Mouse (Mus musculus) intestine, embryonic 16.5 days (tissue): ENCODE data around the gene Sfxn4. TPM values are rescaled to one million over a fixed set of nuclear protein-coding genes. Genes with fewer than 3 reads are reported as not detected.

Source experiments
- ATAC-seq: fragments of 200-750 bp; cut with Nextera tagmentation; 2 replicates; pipeline ENCODE4 v1.8.0; 2017; ENCODE audit warnings: moderate TSS enrichment, moderate library complexity
- H3K27ac ChIP-seq: fragments of 300-500 bp; sonication (generic); 2 replicates; pipeline ENCODE4 v1.5.1; 2014; ENCODE audit warnings: mild to moderate bottlenecking, low read length
- H3K27me3 ChIP-seq: fragments of 300-500 bp; sonication (generic); replicated peaks from 2 replicates; pipeline ENCODE4 v1.6.1; 2014; ENCODE audit warnings: low read length, control low read depth, mixed read lengths; ENCODE audit not compliant: control insufficient read depth, insufficient read depth
- H3K36me3 ChIP-seq: fragments of 300-500 bp; sonication (generic); 2 replicates; pipeline ENCODE4 v1.6.1; 2014; ENCODE audit warnings: low read length, control low read depth; ENCODE audit not compliant: control insufficient read depth, insufficient read depth
- H3K4me1 ChIP-seq: fragments of 300-500 bp; sonication (generic); 2 replicates; pipeline ENCODE4 v1.6.1; 2014; ENCODE audit warnings: low read length, control low read depth, mixed read lengths; ENCODE audit not compliant: control insufficient read depth, insufficient read depth
- H3K4me2 ChIP-seq: fragments of 300-500 bp; sonication (generic); 2 replicates; pipeline ENCODE4 v1.6.1; 2014; ENCODE audit warnings: low read depth, low read length, control low read depth
- H3K4me3 ChIP-seq: fragments of 300-500 bp; sonication (generic); 2 replicates; pipeline ENCODE4 v1.5.1; 2014; ENCODE audit warnings: mild to moderate bottlenecking, low read length
- H3K9ac ChIP-seq: fragments of 300-500 bp; sonication (generic); 2 replicates; pipeline ENCODE4 v1.6.1; 2014; ENCODE audit warnings: low read depth, low read length
- H3K9me3 ChIP-seq: fragments of 300-500 bp; sonication (generic); 2 replicates; pipeline ENCODE4 v1.6.1; 2016; ENCODE audit warnings: low read length, control low read depth; ENCODE audit not compliant: control insufficient read depth
- WGBS: fragments of 180-500 bp; shearing (Covaris S2); extraction: QIAGEN DNeasy Blood & Tissue Kit; methylation state at CpG from one replicate; pipeline ENCODE4 v1.1.7; 2014; 5-methylcytosine and 5-hydroxymethylcytosine counted together
- polyA plus RNA-seq: library from polyadenylated mRNA; unstranded; fragments of >200 nt; fragmentation: Nextera tagmentation; extraction: Ambion mirVana; gene quantifications from 2 replicates; pipeline ENCODE4 v1.2.1, GENCODE M21; 2015

Gene Sfxn4
- polyA plus RNA-seq, 1 experiment from 2014 or later: 4.2 TPM

DNA sequence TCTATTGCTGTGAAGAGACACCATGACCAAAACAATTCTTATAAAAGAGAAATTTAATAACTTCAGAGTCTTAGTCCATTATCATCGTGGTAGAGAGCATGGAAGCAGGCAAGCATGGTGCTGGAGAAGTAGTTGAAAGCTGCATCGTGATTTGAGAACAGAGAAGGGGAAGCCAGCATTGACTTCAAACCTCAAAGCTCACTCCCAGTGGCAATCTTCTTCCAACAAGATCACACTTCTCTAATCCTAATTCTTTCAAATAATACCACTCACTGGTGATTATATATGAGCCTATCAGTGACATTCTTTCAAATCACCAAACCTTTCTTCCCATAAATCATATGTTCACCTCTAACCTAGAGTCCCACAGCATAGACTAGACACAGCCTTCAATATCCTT, 56.4 kb downstream of the Sfxn4 start:
- Histone ChIP-seq H3K27ac (no peak overlapping the region), H3K9ac (no peak overlapping the region), H3K36me3 (no peaks in the 10 kb centered on the region), H3K4me2 (no peak overlapping the region), H3K4me1 (no peaks in the 10 kb centered on the region), H3K27me3 (no peaks in the 10 kb centered on the region), H3K4me3 (no peak overlapping the region), H3K9me3 (no peaks in the 10 kb centered on the region)
- ATAC-seq: no peak
- WGBS: 83% methylated on average over 2 of the region's 2 CpGs

DNA sequence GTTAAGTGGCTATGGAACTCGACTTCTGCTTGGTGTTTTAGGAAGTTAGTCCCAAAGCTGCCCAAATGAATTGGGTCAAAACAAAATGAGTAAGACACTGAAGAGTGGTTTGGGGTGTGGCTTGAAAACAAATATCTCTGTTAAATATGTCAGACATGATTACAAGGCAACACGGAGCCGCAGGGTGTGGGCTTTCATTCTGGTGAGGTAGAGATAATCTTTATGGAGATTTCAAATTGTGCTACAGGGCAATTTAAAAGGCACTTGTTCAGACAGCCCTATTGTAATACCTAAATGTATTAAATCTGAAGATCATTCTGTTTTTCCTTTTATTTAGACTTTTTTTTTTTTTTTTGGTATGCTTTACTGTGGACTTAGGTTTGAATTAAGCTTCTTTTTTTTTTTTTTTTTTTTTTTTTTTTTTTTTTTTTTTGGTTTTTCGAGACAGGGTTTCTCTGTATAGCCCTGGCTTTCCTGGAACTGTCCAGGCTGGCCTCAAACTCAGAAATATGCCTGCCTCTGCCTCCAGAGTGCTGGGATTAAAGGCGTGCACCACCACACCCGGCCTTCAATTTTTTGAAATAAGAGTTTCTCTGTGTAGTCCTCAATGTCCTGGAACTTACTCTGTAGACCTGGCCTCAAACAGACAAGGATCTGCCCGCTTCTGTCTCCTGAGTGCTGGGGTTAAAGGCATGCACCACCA, 61.3 kb downstream of the Sfxn4 start:
- no peak overlapping the region for H3K9ac ChIP-seq
- no peaks in the 10 kb centered on the region for H3K36me3 ChIP-seq
- no peaks in the 10 kb centered on the region for H3K4me1 ChIP-seq
- no peaks in the 10 kb centered on the region for H3K9me3 ChIP-seq
- H3K4me3 ChIP-seq: no peak overlapping the region
- no peaks in the 10 kb centered on the region for H3K27me3 ChIP-seq
- 72% methylated on average over 7 of the region's 7 CpGs for WGBS
- no peak overlapping the region for H3K4me2 ChIP-seq
- no peak overlapping the region for H3K27ac ChIP-seq
- ATAC-seq: no peak

DNA sequence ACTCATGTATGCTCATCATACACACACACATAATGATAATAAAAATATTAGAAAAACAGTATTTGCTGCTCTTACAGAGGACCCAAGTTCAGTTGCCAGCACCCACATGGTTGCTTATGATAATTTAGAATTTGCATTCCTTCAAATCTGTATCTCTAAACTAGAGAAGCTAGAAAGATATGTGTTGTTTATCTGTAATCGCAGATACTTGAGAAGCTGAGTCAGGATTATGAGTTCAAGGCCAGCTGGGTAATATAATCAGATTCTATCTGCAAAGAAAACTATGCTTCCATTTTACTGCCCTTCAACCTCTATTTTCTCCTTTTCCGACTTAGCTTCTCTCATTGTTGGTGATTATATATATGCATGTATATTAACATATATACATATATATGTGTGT, 63.9 kb downstream of the Sfxn4 start:
- no peak for ATAC-seq
- H3K36me3 ChIP-seq: no peaks in the 10 kb centered on the region
- H3K4me1 ChIP-seq: no peaks in the 10 kb centered on the region
- no peak overlapping the region for H3K4me3 ChIP-seq
- 89% methylated on average over 2 of the region's 2 CpGs for WGBS
- H3K4me2 ChIP-seq: no peak overlapping the region
- no peaks in the 10 kb centered on the region for H3K27me3 ChIP-seq
- H3K27ac ChIP-seq: no peak overlapping the region
- H3K9ac ChIP-seq: no peak overlapping the region
- no peaks in the 10 kb centered on the region for H3K9me3 ChIP-seq

DNA sequence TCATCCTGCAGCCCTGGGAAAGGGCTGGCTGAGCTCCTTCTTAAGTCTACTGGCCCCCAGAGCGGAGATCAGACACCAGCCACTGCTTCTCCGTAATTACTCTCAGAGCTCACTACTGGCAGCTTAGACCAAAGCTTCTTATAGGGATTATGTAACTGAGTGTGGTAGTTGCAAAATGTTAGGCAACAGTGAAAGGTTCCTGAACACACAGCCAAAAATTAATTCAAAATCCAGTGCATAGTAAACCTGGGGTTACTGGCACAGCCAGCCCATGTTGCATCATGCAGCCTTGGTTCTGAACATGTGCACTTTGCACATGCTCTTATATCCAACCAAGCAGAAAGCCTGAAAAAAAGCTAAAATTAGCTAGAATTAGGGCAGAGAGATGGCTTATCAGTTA, 66.0 kb downstream of the Sfxn4 start:
- Histone ChIP-seq H3K9ac (no peak overlapping the region), H3K9me3 (no peaks in the 10 kb centered on the region), H3K4me3 (no peak overlapping the region), H3K27ac (no peak overlapping the region), H3K4me2 (no peak overlapping the region), H3K27me3 (no peaks in the 10 kb centered on the region), H3K4me1 (no peaks in the 10 kb centered on the region), H3K36me3 (no peaks in the 10 kb centered on the region)
- ATAC-seq: no peak
- WGBS: 86% methylated on average over 2 of the region's 2 CpGs

DNA sequence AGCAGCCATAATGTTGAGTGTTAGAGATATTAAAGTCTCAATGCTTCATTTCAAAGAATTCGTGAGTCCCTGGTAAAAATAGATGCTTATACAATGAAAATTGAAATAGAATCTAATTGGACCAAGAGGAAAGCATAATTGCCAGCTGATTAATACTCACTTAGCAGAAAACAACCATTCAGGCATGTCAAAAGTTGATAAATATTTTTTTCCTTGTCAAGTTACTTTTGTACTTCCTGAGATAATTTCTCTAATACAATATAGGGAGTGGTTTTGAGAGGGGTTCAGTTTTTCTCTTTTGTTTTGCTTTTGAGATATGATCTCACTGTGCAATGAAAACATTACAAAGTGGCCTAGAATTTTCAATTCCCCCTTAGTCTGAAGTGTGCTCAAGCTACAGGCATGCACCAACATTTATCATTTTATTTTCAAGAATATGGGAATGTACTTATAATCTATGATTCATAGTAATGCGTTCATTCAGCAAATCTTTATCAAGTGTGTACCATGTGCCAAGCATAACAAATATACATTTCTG, 68.0 kb downstream of the Sfxn4 start:
- Histone ChIP-seq H3K9me3 (no peaks in the 10 kb centered on the region), H3K4me2 (no peak overlapping the region), H3K27me3 (no peaks in the 10 kb centered on the region), H3K9ac (no peak overlapping the region), H3K27ac (no peak overlapping the region), H3K36me3 (no peaks in the 10 kb centered on the region), H3K4me3 (no peak overlapping the region), H3K4me1 (no peaks in the 10 kb centered on the region; the same call in 1 of the 2 replicates)
- 81% methylated on average over 2 of the region's 2 CpGs for WGBS
- no peak for ATAC-seq

DNA sequence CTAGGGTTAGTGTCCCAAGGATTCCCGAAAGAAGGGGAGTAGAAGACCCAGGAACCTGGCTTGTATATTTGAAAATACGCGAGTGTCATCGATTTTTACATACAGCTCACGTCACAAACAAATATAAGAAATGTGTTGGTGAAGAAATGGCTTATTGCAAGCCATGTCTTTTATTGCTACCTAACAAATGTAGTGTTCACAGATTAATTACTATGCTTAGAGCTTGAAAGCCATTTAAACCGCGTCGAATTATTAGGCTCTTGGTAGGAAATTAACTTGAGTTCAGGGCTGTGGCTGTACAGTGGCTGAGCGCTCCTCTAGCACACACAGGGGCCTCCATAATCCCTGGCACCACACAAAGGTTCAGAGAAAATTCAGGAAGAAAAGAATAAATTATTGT, 70.1 kb downstream of the Sfxn4 start:
- ATAC-seq: peak; percentile 19; the same call in 1 of the 2 replicates
- H3K9ac ChIP-seq: peak overlapping the region; percentile 100
- no peaks in the 10 kb centered on the region for H3K27me3 ChIP-seq
- H3K4me2 ChIP-seq: peak overlapping the region; percentile 46
- H3K4me3 ChIP-seq: peak overlapping the region; percentile 99
- H3K4me1 ChIP-seq: peaks cover 3% of the 10 kb centered on the region; the same call in 1 of the 2 replicates
- no peaks in the 10 kb centered on the region for H3K9me3 ChIP-seq
- H3K27ac ChIP-seq: peak overlapping the region; percentile 99
- 13% methylated on average over 9 of the region's 9 CpGs for WGBS
- no peaks in the 10 kb centered on the region for H3K36me3 ChIP-seq

DNA sequence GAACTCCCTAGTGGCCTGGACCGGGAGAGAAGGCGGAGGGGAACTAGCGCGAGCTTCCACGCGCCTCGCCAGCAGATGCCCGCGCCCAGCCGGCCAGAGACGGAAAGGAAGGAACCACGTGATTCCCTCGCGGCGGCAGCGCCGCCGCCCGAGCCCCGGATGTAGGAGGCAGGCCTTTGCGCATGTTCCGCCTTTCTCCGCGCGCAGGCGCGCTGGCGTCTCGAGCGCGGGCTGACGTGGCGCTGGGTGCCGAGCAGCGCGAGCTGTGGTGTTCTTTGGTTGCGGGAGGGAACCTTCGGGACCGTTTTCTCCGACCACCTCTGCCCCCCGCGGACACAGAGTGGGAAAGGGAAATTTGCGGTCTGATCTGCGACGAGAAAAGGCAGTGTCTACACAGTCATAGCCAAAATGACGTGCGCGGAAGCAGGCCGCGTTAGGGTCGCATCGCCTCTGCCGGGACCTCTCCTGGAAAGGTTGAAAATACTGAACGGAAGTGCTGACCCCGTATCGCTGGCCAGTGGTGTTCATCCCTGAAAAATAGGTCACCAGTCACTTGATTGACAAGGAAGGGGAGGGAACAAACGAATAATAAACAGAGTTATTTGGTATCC, 70.6 kb downstream of the Sfxn4 start, which contains the start of gene Eif3a:
TSS of gene Eif3a (minus strand) at position 108 of the 611 bp plus-strand sequence.
- peak within 1 kb of the TSS; percentile 100 for H3K9ac ChIP-seq
- H3K4me1 ChIP-seq: peaks cover 3% of the 10 kb centered on the region; the same call in 1 of the 2 replicates
- H3K27ac ChIP-seq: peak within 1 kb of the TSS; percentile 99
- H3K4me3 ChIP-seq: peak within 1 kb of the TSS; percentile 99
- H3K27me3 ChIP-seq: no peaks in the 10 kb centered on the region
- H3K9me3 ChIP-seq: no peaks in the 10 kb centered on the region
- H3K4me2 ChIP-seq: peak within 1 kb of the TSS; percentile 59
- no peaks in the 10 kb centered on the region for H3K36me3 ChIP-seq
- under 1% methylated on average over 56 of the region's 57 CpGs for WGBS
- peak; percentile 95 for ATAC-seq

DNA sequence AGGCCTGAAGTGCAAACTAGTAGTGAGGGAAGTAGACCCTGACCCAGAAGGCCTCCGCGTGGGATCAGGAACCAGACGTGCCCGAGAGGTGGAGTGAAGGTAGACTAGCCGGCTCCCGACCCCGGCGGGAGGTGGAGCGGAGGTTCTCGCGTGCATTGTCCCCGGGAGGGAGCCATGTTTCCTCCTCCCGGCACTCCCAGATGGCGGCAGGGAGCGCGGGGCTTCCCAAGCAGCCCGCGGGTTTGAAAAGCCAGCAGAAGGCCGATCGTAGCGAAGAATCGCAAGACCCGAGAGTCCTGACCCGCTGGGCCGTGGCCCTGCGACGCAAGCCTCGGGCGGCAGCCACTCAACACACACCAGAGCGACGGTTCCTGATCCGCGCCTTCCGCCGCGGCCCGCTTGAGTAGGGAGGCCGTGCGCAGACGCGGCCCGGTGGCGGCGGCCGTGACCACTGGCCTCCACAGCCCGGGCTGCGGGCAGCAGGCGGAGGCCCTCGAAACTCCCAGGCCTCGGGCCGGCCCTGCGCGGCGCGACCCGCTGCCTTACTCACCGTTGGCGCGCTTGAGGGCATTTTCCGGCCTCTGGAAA, 71.3 kb downstream of the Sfxn4 start:
- 0% methylated on average over 60 of the region's 60 CpGs for WGBS
- Histone ChIP-seq H3K36me3 (no peaks in the 10 kb centered on the region), H3K4me2 (peak overlapping the region; percentile 59), H3K4me3 (peak overlapping the region; percentile 99), H3K4me1 (peaks cover 3% of the 10 kb centered on the region; the same call in 1 of the 2 replicates), H3K9me3 (no peaks in the 10 kb centered on the region), H3K27ac (peak overlapping the region; percentile 99), H3K27me3 (no peaks in the 10 kb centered on the region), H3K9ac (peak overlapping the region; percentile 100)
- ATAC-seq: peak; percentile 61

DNA sequence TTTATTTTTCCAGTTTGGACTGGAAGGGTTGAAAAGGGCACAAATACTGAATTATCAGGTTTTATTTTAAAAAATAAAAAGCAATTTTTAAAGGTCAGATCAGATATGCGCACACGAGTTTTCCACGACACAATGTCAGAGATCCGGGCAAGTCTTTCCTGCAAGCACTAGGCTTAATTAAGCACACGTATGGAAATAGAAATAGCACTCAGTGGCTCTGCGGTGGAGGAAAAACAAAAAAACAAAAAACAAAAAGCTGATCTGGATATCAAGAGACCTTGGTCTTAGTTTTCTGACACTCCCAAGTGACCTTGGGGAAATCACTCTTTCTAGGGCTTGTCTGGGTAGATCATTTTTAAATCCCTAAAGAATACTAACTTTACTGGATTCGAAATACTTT, 71.8 kb downstream of the Sfxn4 start:
- WGBS: under 1% methylated on average over 7 of the region's 7 CpGs
- ATAC-seq: no peak

More for the DNA sequence above, 71.8 kb downstream of the Sfxn4 start:
- peak overlapping the region; percentile 99 for H3K27ac ChIP-seq
- no peaks in the 10 kb centered on the region for H3K27me3 ChIP-seq
- peak overlapping the region; percentile 59 for H3K4me2 ChIP-seq
- no peaks in the 10 kb centered on the region for H3K9me3 ChIP-seq
- H3K4me3 ChIP-seq: peak overlapping the region; percentile 99
- H3K36me3 ChIP-seq: no peaks in the 10 kb centered on the region
- peak overlapping the region; percentile 100 for H3K9ac ChIP-seq
- H3K4me1 ChIP-seq: peaks cover 3% of the 10 kb centered on the region; the same call in 1 of the 2 replicates
